Mouse (Mus musculus) thymus, adult 18-20 months (tissue): ENCODE data around the gene Chrng.

Experiments
- DNase-seq, 2 experiments: peaks; one replicate each; pipeline ENCODE4 v3.0.0; 2022; ENCODE audit warnings: mixed read lengths in 2 of 2

The Chrng gene

GRCm38 (mm10) chr1:87259316-87259715 lies 54.9 kb downstream of the Chrng start:
- no peak for DNase-seq
